Mouse (Mus musculus) skeletal muscle tissue, adult 2 months (tissue): ENCODE results near the gene Gm3020.
"Not testable (repeated sequence)": the region's sequence is repeated elsewhere in the genome, so short reads cannot be mapped to it uniquely, and the experiment has no call there.

Source experiments
- DNase-seq: peaks from one replicate; pipeline ENCODE4 v3.0.0-alpha.2; 2012; ENCODE audit warnings: low read depth, low spot score

Gene Gm3020

DNA sequence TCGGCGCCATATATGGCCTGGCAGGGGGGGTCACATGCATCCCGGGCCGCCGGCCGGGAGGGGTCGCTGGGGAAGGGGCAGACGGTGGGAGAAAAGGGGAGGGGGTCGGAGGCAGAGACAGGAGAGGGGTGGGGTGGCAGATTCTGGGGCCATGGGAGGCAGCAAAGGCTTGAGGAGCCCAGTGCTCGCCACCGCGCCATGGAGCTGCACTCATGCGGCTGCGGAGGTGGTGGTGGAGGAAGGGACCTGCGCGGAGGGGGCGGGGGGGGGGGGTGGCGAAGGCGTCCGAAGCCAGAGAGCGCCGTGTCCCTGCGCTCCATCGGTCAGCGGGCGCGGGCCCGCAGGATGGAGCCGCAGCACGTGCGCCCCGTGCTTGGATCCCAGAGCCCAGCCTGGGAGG is at the start of gene Gm3020:
Gene Gm3020, plus strand, starts transcription at position 301 of the 400 bp plus-strand sequence.
- not testable (repeated sequence) for DNase-seq

DNA sequence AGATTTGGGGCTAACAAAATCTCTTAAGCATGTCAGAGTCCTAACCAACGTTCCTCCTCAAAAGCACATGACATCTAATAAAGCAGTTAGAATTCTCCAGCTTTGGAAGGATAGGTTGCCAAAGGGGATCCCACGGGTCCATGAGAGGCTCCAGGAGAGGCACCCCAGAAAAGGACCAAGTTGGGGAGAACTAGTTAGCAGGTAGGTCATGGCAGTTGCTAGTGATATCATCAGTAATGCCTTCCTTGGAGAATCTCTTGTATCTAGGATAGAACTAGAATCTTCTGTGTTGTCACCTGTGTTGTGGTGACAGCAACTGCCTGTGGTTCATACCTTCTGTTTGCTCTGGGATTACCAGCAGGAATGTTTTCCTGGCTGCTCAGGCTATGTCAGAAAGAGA is 17.6 kb upstream of the Gm3020 start, which contains the start of gene Gm3012:
Gene Gm3012, plus strand, starts transcription at position 301 of the 400 bp plus-strand sequence.
- DNase-seq = not testable (repeated sequence)

DNA sequence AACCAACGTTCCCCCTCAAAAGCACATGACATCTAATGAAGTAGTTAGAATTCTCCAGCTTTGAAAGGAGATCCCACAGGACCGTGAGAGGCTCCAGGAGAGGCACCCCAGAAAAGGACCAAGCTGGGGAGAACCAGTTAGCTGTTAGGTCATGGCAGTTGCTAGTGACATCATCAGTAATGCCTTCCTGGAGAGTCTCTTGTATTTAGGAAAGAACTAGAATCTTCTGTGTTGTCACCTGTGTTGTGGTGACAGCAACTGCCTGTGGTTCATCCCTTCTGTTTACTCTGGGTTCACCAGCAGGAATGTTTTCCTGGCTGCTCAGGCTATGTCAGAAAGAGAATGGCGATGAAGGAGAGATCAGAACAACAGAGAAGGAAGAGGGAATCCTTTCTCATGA is 36.7 kb downstream of the Gm3020 start, which contains the start of gene Gm3043:
Gene Gm3043, plus strand, starts transcription at position 301 of the 400 bp plus-strand sequence.
- DNase-seq = not testable (repeated sequence)
